Mouse (Mus musculus) left cerebral cortex, adult 11 months (tissue): Measurements from ENCODE around the gene Slc35f1.
A peak's percentile ranks its signal among the peaks of the same experiment; 100 is the strongest.

Experiments
- DNase-seq: peaks from one replicate; pipeline ENCODE4 v3.0.0; 2022; ENCODE audit warnings: low spot score

Slc35f1 gene

GRCm38 (mm10) chr10:53102423-53102822 lies 412.1 kb downstream of the Slc35f1 start:
- no peak for DNase-seq

- no peak for DNase-seq
Measured at GRCm38 (mm10) chr10:53115028-53115427, 424.7 kb downstream of the Slc35f1 start.

GRCm38 (mm10) chr10:53115673-53116398 lies 425.5 kb downstream of the Slc35f1 start:
- DNase-seq = no peak

- no peak for DNase-seq
Measured at GRCm38 (mm10) chr10:53120608-53121007, 430.3 kb downstream of the Slc35f1 start.

- DNase-seq = peak; percentile 5
Measured at GRCm38 (mm10) chr10:53124365-53124764, 434.0 kb downstream of the Slc35f1 start.

GRCm38 (mm10) chr10:53132707-53133106 lies 442.4 kb downstream of the Slc35f1 start:
- peak; percentile 8 for DNase-seq

GRCm38 (mm10) chr10:53150321-53150720 lies 460.0 kb downstream of the Slc35f1 start:
- no peak for DNase-seq

- no peak for DNase-seq
Measured at GRCm38 (mm10) chr10:53150916-53151315, 460.6 kb downstream of the Slc35f1 start.

- DNase-seq = no peak
Measured at GRCm38 (mm10) chr10:53156374-53156773, 466.0 kb downstream of the Slc35f1 start.

- no peak for DNase-seq
Measured at GRCm38 (mm10) chr10:53157740-53158139, 467.4 kb downstream of the Slc35f1 start.
